Mouse (Mus musculus): Measurements from ENCODE around the gene Notch3.

The Notch3 gene

GRCm38 (mm10) chr17:32165803-32166595 is 653 bp downstream of the Notch3 start:
- DNase-seq (ENCODE audit: low spot score in 2 of 2), result peak; percentile 66 to 79

- no peak for DNase-seq (ENCODE audit: low spot score in 2 of 2)
These were observed 1.3 kb downstream of the Notch3 start for GRCm38 (mm10) chr17:32165266-32165802.

GRCm38 (mm10) chr17:32164780-32165179 is 1.9 kb downstream of the Notch3 start:
- DNase-seq (ENCODE audit: low spot score in 2 of 2), result no peak

DNA sequence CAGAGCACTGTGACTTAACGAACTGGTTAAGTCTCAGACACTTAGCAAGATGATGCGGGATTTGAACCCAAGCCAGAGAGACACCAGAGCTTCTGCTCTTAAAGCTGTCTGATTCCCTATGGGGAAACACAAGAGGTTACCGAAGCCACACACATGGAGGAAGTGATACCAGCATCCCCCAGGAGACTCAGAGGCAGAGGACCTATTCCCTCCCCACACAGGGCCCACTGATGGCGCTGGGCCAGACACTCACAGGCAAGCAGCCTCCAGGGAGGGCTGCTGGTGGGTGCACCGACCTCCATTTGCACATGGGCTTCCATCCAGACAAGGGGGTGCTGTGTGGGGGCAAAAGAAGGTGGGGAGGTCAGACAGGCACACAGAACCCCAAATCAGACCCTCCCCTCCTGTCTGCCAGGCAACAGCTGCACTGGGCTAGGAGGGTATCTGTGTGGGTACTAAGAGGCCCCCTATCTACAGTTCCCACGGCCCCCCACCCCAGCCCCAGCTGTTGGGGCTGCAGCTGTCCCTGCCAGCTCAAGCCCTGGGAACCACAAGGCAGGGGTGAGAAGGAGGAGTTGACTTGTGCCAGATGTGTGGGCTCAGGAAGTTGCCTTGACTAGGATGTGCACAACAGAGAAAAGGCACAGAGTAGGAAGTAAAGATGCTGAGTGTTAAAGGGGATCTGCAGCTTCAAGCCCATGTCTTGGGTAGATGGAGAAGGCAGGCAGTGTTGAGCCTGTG is 2.6 kb downstream of the Notch3 start:
- no peak for DNase-seq (ENCODE audit: low spot score in 2 of 2)

DNA sequence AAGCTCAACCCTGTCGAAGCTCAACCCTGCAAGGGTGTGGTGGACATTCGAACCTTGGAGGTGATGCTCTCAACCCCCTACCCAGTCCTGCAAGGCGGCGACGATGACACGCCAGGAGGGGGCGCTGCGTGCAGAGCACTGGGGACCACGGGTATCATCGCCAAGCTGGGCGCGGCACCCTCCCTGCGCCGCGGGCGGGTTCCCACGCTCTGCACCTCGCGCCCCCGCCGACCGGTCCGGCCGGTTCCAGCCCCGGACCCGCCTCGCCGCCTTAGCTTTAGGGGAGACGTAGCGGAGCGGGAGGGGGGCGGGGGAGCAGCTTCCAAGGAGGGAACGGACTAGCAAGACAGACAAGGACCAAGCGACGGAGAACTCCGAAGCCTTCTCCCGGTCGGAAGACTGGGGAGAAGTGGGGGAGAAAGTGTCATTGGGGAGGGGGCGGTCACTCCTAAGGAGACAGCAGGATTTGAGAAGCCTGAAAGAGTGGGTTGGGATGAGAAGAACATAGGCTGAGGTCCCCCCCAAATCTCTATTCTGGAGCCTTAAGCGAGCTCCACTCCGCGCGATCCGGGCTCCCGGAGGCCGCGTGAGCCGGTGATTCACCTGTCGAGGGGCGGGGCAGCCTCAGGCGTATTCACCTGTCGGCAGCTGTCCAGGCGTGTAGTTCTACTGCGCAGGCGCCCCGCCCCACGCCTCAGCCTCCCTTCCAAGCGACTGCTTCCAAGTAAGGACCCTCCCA is 4.4 kb downstream of the Notch3 start:
- DNase-seq (ENCODE audit: low spot score in 2 of 2), result peak; percentile 74 to 78

DNA sequence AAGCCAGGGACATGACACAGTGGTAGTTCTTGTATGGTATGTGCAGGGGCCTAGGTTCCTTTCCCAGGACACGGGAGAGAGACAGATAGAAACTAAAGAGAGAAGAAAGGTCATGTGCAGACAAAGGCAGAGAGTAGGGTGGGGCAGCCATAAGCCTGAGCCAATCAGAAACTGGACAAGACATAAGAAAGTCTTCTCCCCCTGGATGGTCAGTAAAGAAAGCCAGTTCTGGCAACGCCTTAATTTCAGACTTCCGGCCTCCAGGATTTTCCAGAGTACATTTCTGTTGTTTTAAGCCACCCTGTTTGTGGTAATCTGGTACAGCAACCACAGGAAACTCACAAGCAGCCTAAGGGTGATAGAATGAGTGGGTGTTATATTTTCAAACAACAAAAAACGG is 5.8 kb downstream of the Notch3 start:
- no peak for DNase-seq (ENCODE audit: low spot score in 2 of 2)

DNA sequence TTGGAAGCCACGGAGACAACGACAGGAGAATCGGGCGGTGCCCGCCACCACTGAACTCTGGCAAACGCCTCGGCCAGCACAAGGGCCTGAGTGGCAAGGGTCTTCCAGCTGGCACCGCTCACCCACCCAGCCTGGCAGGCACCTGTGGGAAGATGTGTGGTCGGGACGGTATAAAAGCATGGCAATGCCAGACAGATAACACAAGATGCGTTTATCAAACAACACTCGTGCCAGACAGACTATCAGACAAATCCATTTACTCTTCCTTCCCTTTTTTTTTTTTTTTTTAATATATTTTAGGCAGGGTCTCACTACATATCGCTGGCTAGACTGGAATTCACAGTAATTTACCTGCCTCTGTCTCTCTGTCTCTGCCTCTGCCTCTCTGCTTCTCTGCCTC is 7.8 kb downstream of the Notch3 start:
- DNase-seq (ENCODE audit: low spot score in 2 of 2), result no peak

DNA sequence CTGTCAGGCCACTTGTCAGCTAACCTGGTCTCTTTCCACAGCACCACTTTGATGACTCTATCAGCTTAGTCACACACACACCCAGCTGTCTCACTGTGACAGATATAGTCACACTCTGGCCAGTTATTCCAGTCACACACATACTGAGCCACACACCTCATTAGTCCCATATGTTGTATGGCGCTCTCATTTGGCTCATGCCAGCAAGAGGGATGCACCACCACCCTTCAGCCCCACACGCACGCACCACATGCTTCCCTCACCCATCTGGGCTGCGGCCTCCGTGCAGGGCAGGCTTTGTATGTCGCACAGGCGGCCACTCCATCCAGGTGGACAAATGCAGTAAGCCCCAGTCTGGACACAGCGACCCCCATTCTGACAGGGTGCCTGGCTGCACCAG is 19.9 kb downstream of the Notch3 start:
- DNase-seq (ENCODE audit: low spot score in 2 of 2), result peak in 1 of 2 experiments; percentile 21

DNA sequence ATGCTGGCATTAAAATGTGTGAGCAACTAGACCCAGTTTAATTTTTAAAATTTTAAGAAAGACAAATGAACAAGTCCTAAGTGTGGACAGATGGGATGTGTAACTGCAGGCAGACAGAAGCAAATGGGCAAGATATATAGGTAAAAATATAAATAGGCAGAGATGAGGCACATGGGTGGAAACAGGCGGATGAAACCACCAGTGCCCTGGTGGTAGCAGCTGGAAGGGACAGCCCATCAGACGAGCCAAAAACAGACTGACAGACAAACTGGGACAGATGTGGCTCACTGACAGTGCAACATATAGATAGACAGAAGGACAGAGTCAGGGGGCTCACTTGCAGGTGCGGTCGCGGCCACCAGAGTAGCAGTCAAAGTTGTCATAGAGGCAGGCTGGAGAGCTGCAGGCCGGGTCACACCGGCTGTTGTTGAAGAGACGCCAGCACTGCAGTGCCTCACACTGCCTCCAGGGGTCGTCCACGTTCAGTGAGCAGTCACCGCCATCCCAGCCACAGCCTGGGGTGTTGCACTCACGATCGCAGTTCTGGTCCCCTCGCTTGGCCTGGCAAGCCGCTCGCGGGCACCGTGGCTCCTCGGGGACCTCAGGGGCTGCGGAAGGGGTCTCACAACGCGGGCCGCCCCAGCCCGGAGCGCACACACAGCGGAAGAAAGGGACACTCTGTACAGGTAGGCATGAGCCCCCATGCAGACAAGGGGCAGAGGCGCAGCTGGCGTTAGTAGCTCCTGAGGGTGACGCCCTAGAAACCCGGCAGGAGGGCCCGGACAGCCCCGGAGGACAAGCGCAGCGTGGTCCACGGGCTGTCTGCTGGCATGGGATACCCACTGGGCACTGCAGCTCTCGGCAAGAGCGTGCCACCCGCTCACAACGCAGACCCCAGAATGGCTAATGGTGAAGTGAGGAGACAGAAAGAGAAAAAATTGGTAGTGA is 23.5 kb downstream of the Notch3 start:
- DNase-seq (ENCODE audit: low spot score in 2 of 2), result peak; percentile 83 to 93

- DNase-seq (ENCODE audit: low spot score in 2 of 2), result no peak
These were observed 24.4 kb downstream of the Notch3 start for GRCm38 (mm10) chr17:32142234-32142633.

GRCm38 (mm10) chr17:32133375-32133774 is 33.3 kb downstream of the Notch3 start:
- DNase-seq (ENCODE audit: low spot score in 2 of 2), result no peak

DNA sequence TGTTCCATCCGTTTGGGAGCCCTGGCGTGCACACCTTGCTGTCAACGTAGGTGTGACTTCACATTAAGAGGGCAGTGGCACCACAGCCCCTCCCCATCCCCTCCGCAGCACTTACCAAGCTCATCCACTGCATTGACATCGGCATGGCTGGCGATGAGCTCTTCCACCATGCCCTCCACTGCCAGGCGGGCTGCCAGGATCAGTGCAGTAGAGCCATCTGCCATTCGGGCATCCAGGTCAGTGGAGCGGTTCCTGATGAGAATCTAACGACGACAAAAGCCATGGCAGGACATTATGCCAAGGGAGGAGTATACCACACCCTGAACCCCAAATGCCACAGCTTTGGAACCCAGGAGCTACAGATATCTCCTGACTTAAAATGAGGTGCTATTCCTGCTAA is 34.6 kb downstream of the Notch3 start:
- DNase-seq (ENCODE audit: low spot score in 2 of 2), result peak in 1 of 2 experiments; percentile 45

- DNase-seq (ENCODE audit: low spot score in 2 of 2), result no peak
These were observed 36.1 kb downstream of the Notch3 start for GRCm38 (mm10) chr17:32130506-32130905.

DNA sequence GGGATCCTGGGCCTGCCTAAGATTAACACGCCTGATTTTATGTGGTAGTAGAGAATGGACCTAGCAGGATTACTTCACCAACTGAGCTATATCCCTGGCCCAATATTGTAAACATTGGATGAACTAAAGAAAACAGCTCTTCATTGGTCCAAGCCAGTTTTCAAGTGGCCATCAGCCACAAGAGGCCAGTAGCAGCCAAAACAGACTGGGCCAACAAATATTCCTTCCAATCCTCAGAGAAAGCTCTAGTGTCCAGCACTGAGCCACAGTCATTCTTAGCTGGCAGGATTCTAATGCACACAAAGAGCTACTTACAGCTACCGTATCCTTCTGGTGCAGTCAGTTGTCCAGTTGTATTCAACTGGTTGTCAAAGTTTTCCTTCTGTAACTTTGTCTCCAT is 39.5 kb downstream of the Notch3 start:
- DNase-seq (ENCODE audit: low spot score in 2 of 2), result no peak

DNA sequence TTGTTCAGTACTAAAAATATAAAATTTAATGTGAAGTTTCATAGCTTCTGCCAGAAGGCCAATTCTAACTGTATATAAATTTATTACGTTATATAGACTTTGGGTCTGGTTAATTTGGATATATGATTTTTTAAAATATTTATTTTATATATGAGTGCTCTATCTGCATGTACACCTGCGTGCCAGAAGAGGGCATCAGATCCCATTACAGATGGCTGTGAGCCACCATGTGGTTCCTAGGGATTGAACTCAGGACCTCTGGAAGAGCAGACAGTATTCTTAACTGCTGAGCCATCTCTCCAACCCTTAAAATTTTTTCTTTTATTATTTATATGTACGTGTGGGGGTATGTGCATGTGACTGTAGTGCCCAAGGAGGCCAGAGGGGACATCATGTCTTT is 41.2 kb downstream of the Notch3 start:
- DNase-seq (ENCODE audit: low spot score in 2 of 2), result no peak

GRCm38 (mm10) chr17:32123545-32123944 is 43.1 kb downstream of the Notch3 start:
- DNase-seq (ENCODE audit: low spot score in 2 of 2), result no peak

DNA sequence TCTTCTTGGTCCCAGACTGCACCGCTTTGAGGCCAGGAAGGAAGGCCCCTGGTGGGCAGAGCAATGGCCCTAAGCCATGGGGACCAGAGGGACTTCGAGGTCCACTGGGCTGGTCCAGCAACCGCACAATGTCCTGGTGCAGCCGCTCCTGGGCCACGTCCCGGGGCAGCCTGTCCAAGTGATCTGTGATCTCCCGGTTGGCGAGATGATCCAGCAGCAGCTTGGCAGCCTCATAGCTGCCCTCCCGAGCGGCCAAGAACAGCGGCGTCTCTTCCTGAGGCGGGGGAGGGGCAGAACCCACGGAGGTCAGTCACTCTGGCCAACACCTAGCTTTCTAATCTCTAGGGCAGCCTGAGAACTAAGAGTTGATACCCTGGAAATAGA is 44.1 kb downstream of the Notch3 start:
- no peak for DNase-seq (ENCODE audit: low spot score in 2 of 2)

DNA sequence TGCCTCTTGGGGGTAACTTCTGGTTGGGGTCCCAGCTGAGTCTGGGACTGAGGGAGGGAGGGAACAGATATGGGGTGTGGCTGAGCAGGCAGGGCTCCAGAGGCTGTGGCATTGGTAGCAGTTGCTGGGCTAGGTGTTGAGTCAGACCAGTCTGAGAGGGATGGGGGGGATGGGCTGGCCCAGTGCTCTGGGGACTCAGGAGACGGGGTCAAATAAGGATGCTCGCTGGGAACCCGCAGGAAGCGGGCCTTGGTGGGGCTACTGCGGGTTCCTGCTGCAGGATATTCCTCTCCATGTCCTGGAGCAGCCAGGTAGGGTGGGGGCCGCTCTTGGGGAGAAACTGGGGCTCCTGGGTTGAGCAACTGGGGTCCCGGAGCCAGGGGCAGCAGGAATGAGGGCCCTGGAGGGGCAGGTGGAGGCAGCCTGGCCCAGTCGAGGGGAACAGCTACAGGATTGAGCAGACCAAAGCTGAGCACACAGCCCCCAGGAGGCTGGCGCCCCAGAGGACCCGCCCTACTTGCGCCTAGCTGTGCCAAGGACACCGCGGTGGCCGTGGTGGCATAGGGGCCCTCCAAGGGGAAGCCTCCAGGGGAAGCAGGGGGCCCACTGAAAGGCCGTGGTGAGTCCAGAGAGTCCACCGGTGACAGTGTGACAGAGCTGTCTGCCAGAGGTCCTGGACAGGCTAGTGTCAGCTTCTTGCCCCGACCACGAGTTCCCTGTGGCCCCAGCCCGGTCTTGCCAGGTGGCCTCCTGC is 44.6 kb downstream of the Notch3 start:
- DNase-seq (ENCODE audit: low spot score in 2 of 2), result no peak

GRCm38 (mm10) chr17:32120771-32121532 is 45.7 kb downstream of the Notch3 start:
- no peak for DNase-seq (ENCODE audit: low spot score in 2 of 2)

- no peak for DNase-seq (ENCODE audit: low spot score in 2 of 2)
These were observed 47.5 kb downstream of the Notch3 start for GRCm38 (mm10) chr17:32119196-32119595.
